Mouse (Mus musculus): Measurements from ENCODE around the gene AI661453. TPM values are rescaled to one million over a fixed set of nuclear protein-coding genes. Genes with fewer than 3 reads are reported as not detected.

AI661453 gene
- polyA plus RNA-seq, 1 experiment from 2014 or later, result 0.23 TPM

DNA sequence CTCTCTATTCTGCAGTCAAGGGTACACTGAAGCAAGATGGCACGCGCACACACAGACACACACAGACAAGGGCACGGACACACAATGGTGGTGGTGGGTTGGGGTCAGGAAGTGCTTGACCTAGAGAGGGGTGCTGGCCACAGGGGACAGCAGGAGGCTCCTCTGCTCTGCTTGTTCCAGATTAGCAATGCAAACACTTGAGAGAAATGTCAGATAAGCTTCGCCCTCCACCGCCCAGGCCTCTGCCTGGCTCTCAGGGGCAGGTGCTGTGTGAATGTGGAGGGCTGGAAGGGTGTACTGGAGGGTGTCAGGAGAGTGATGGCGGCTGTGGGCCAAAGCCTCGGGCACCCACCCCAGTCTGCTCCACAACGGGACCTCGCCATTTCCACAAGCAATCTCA is 9.6 kb downstream of the AI661453 start:
- H3K27me3 ChIP-seq (ENCODE audit: low read depth, poor library complexity, severe bottlenecking), result 0 out of 2 replicates have a peak, but pooled peaks cover 5% of the 10 kb centered on the region
- H3K27ac ChIP-seq, result no peak overlapping the region
- H3K9me3 ChIP-seq (replicated peaks), result no peaks in the 10 kb centered on the region
- H3K4me3 ChIP-seq, result no peak overlapping the region
- H3K4me1 ChIP-seq, result peaks cover 45% of the 10 kb centered on the region
- no peak for DNase-seq (ENCODE audit: low spot score)
- WGBS, result 81% methylated on average over 9 of the region's 9 CpGs
- no peaks in the 10 kb centered on the region for H3K36me3 ChIP-seq

DNA sequence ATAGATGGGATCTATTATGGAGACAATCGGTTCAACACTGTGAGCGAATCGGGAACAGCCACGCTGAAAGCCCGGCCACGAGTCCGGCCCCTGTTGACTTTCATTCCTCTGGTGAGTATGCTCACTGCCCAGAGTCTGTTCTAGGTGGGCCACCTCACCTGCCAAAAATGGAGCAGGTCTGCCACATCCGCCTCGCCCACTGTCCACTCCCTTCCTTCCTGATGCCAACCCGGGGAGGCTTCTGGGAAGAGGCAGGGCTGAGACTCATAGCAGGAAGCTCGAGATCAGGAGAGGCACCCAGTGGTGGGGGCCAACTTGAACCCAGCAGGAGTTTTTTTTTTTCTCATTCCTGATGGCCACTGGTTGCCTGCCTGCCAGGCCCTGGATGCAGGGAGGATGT is 10.1 kb downstream of the AI661453 start:
- DNase-seq (ENCODE audit: low spot score), result no peak
- Histone ChIP-seq H3K36me3 (no peaks in the 10 kb centered on the region), H3K4me1 (peaks cover 45% of the 10 kb centered on the region), H3K27me3 (ENCODE audit: low read depth, poor library complexity, severe bottlenecking) (0 out of 2 replicates have a peak, but pooled peaks cover 2% of the 10 kb centered on the region), H3K4me3 (no peak overlapping the region), H3K9me3 (replicated peaks) (no peaks in the 10 kb centered on the region), H3K27ac (no peak overlapping the region)
- 94% methylated on average over 11 of the region's 11 CpGs for WGBS

DNA sequence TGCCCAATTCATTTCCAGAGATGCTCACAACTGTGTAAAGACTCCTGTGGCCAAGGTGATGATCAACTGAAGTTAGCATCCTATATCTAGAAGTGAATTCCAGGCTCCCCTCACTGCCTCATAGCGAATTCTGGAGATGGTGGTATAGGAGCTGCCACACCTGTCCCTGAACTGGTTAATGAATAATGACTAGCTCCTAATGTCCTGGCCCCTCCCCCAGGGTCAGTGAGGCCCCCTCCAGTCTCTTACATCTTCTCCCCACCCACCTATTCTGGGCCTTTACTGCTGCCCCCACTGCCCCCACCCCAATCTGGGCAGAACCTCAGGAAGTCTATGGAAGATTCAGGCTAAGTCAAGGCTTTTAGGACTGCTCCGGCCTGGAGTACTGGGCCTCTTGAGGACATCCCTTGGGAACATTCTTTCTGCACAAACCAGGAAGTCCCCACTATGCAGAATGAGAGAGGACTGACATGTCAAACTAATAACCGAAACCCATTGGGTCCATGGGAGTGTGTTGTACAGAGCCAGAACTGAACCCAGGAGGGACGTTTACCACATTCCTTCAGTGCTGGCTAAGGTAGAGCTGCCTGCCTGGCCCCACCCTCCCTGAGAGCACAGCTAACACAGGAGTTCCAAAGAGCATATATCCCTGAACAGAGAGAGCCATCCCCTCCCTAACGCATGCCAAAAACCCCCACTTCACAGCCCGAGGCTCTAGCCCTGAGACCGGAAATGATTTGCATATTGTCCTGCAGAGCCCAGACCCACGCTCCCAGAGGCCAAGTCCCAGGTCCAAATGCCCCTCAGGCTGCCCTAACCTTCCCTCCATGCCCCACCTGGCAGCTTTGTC is 12.3 kb downstream of the AI661453 start:
- Histone ChIP-seq H3K4me1 (peaks cover 45% of the 10 kb centered on the region), H3K4me3 (no peak overlapping the region), H3K36me3 (no peaks in the 10 kb centered on the region), H3K27me3 (ENCODE audit: low read depth, poor library complexity, severe bottlenecking) (peaks cover 3% of the 10 kb centered on the region; the same call in 1 of the 2 replicates), H3K9me3 (replicated peaks) (no peaks in the 10 kb centered on the region), H3K27ac (peak overlapping the region; percentile 50; the same call in 1 of the 2 replicates)
- DNase-seq (ENCODE audit: low spot score), result no peak
- WGBS, result 33% methylated on average over 8 of the region's 8 CpGs

DNA sequence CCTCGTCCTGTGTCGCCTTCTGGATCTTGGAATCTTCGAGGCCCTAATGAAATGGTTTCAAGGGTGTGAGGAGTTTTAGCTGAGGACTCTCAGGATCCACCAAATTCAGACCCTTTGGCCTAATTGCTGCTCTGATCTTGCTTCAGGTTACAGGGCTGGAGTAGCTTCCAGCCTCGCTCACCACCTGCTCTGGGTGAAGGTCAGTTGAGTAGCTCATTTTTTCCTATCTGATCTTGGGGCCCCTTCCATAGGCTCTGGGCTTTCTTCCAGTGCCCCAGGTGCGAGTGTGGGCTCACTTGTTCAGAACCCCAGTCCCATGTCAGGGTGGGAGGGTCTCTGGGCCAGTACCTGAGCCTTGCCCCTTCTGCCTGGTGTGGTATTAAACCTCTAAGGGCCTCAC is 13.0 kb downstream of the AI661453 start:
- H3K4me1 ChIP-seq, result peaks cover 40% of the 10 kb centered on the region
- H3K27ac ChIP-seq, result peak overlapping the region; percentile 50
- 53% methylated on average over 5 of the region's 5 CpGs for WGBS
- H3K36me3 ChIP-seq, result no peaks in the 10 kb centered on the region
- H3K27me3 ChIP-seq (ENCODE audit: low read depth, poor library complexity, severe bottlenecking), result peaks cover 3% of the 10 kb centered on the region; the same call in 1 of the 2 replicates
- H3K4me3 ChIP-seq, result no peak overlapping the region
- no peaks in the 10 kb centered on the region for H3K9me3 ChIP-seq (replicated peaks)
- DNase-seq (ENCODE audit: low spot score), result no peak

DNA sequence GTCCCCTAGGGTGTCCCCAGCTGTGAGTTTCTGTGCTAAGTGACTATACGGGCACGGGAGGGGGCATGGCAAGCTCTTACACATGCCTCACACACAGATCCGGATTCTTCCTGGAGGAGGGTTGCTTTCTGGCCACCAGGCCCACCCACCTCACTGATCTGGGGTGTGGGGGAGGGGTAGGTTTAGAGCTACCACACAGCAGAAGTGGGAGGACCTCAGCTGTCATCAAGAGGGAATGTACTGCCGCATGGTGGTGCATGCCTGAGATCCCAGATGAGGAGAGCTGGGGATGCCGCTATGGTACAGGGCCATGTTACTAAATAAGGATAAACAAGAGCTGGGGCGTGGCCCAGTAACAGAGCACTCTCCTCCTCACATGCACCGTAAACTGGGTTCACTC is 13.8 kb downstream of the AI661453 start:
- Histone ChIP-seq H3K27ac (peak overlapping the region; percentile 50), H3K36me3 (no peaks in the 10 kb centered on the region), H3K4me1 (peaks cover 46% of the 10 kb centered on the region), H3K9me3 (replicated peaks) (no peaks in the 10 kb centered on the region), H3K27me3 (ENCODE audit: low read depth, poor library complexity, severe bottlenecking) (peaks cover 3% of the 10 kb centered on the region; the same call in 1 of the 2 replicates), H3K4me3 (no peak overlapping the region)
- 29% methylated on average over 7 of the region's 7 CpGs for WGBS
- DNase-seq (ENCODE audit: low spot score), result no peak

DNA sequence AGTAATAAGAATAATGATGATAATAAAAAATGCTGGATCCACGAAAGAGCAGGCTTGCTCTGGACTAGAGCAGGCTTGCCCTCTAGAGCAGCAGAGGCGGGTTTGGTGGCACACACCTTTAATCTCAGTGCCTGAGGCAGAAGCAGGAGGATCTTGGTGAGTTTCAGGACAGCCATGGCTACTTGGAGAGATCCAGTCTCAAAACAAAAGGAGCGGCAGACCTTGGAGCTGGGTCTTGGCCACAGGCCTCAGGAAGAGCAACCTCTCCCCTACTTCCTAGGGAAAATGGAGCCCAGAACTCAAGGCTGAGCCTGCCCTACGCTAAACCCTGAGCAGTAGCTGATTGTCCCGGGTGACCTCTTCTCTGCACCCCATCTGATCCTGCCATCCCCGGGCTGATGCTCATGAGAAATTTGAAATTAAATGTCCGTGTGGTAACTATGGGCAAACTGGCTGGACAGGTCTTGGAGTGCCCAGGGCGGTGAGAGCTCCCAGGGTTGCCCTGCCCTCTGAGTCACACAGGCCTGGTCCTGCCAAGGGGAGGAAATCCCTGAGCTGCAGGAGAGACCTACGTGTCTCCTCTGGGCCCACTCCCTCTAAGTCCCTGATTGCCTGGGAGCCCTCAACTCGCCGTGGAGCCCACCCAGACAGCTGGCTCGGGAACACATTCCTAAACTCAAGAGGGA is 14.6 kb downstream of the AI661453 start:
- Histone ChIP-seq H3K27me3 (ENCODE audit: low read depth, poor library complexity, severe bottlenecking) (peaks cover 3% of the 10 kb centered on the region; the same call in 1 of the 2 replicates), H3K36me3 (no peaks in the 10 kb centered on the region), H3K9me3 (replicated peaks) (no peaks in the 10 kb centered on the region), H3K4me1 (peaks cover 50% of the 10 kb centered on the region), H3K4me3 (no peak overlapping the region), H3K27ac (peak overlapping the region; percentile 9; the same call in 1 of the 2 replicates)
- 76% methylated on average over 12 of the region's 12 CpGs for WGBS
- no peak for DNase-seq (ENCODE audit: low spot score)

DNA sequence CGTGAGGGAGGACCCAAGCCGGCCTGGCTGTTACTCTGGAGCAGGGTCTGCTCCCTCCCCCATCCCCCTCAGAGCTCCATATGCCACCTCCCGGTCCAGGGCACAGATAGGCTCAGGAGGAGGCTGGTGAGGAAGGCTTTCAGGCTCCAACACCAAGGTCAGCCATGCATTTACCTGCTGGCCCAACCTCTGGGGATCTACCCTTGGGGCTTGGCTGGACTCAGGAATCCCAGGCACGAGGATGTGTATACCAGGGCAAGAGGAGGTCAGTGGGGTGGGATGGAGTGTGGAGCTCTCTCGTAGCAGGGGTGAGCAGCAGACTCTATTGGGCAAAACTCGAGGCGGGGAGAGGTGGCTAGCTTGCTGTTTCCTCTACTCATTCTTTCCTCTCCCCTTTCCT is 16.5 kb downstream of the AI661453 start:
- DNase-seq (ENCODE audit: low spot score), result no peak
- 0 out of 2 replicates have a peak overlapping the region, but pooled peaks have one; percentile 9 for H3K27ac ChIP-seq
- WGBS, result 52% methylated on average over 7 of the region's 7 CpGs
- H3K9me3 ChIP-seq (replicated peaks), result no peaks in the 10 kb centered on the region
- no peaks in the 10 kb centered on the region for H3K36me3 ChIP-seq
- H3K4me3 ChIP-seq, result no peak overlapping the region
- peaks cover 3% of the 10 kb centered on the region; the same call in 1 of the 2 replicates for H3K27me3 ChIP-seq (ENCODE audit: low read depth, poor library complexity, severe bottlenecking)
- H3K4me1 ChIP-seq, result peaks cover 50% of the 10 kb centered on the region

DNA sequence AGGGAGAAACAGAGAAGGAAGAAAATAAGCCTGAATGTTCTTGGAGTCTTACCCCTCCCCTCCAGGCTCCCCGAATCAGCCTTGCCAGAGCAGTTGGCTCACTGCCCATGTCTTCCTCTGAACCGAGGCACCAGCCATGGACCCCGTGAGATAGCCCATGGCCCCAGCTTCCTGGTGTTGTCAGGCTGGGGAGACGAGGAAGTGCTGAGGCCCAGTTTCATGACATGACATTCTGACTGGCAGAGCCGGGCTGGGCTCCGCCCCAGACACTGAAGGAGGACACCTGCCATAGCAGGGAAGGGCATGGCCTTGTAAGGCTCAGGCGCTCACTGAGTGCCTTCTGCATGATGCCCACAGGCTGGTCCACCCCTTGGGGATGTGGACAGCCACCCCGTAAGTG is 18.3 kb downstream of the AI661453 start:
- no peak for DNase-seq (ENCODE audit: low spot score)
- Histone ChIP-seq H3K36me3 (no peaks in the 10 kb centered on the region), H3K4me1 (peaks cover 36% of the 10 kb centered on the region), H3K4me3 (no peak overlapping the region), H3K9me3 (replicated peaks) (no peaks in the 10 kb centered on the region), H3K27me3 (ENCODE audit: low read depth, poor library complexity, severe bottlenecking) (peaks cover 3% of the 10 kb centered on the region; the same call in 1 of the 2 replicates), H3K27ac (no peak overlapping the region)
- WGBS, result 81% methylated on average over 8 of the region's 8 CpGs

DNA sequence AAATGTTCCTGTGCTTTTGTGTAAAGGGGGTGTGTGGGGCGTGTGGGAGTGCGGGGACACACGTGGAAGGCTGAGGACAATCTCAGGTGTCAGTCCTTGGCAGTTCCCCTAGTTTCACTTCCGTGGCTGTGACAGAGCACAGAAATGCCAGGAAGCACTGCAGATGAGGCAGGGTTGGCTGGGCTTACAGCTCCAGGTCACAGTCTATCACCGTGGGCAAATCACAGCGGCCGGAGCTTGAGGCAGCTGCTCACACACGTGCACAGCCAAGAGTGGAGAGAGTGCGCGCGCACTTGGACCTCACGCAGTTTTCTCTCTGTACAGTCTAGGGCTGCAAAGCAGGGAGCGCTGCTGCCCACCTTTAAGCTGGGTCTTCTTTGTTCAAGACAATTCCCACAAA is 21.9 kb downstream of the AI661453 start:
- no peaks in the 10 kb centered on the region for H3K9me3 ChIP-seq (replicated peaks)
- DNase-seq (ENCODE audit: low spot score), result no peak
- 89% methylated on average over 13 of the region's 13 CpGs for WGBS
- peaks cover 35% of the 10 kb centered on the region for H3K27me3 ChIP-seq (ENCODE audit: low read depth, poor library complexity, severe bottlenecking)
- H3K4me1 ChIP-seq, result peaks cover 14% of the 10 kb centered on the region; the same call in 1 of the 2 replicates
- no peaks in the 10 kb centered on the region for H3K36me3 ChIP-seq
- H3K4me3 ChIP-seq, result no peak overlapping the region
- H3K27ac ChIP-seq, result no peak overlapping the region

DNA sequence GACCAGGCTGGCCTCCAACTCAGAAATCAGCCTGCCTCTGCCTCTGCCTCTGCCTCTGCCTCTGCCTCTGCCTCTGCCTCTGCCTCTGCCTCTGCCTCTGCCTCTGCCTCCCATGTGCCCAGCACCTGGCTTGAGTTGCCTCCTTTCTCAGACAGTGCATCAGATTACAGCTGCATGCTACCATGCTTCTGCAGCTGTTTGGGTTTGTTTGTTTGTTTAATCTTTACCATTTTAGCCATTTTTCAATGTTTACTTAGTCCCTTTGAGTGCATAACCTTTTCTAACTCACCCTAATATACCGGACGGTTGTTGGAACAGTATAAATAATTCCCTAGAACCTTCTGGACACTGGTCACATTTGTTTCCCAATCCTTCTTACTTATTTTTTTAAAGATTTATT is 22.5 kb downstream of the AI661453 start:
- no peak for DNase-seq (ENCODE audit: low spot score)
- no peak overlapping the region for H3K27ac ChIP-seq
- WGBS, result 96% methylated on average over 2 of the region's 2 CpGs
- H3K9me3 ChIP-seq (replicated peaks), result no peaks in the 10 kb centered on the region
- H3K27me3 ChIP-seq (ENCODE audit: low read depth, poor library complexity, severe bottlenecking), result peaks cover 42% of the 10 kb centered on the region
- no peaks in the 10 kb centered on the region for H3K36me3 ChIP-seq
- H3K4me3 ChIP-seq, result no peak overlapping the region
- peaks cover 15% of the 10 kb centered on the region; the same call in 1 of the 2 replicates for H3K4me1 ChIP-seq

DNA sequence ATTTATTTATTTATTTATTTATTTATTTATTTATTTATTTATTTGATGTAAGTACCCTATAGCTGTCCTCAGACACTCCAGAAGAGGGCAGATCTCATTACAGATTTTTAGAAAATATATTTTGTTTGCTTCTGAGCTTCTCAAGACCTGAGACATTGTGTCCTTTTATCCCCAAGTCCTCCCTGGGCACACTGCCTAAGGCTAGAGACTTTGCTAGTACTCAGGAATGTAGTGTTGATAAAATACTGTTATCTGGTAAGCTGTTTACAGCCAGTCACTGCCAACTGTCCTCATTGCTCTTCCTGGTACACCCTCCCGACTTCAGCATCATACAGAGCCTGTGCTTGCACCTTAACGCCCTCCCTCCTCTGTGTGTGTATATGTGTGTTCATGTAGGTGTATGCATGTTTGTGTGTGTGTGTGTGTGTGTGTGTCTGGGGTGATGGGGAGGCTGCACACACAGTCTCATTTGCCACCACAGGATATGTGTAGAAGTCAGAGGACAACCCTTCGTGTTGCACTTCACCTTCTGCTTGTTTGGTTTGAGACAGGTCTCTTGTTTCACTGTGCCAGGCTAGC is 23.0 kb downstream of the AI661453 start:
- WGBS, result 78% methylated on average over 3 of the region's 3 CpGs
- H3K27me3 ChIP-seq (ENCODE audit: low read depth, poor library complexity, severe bottlenecking), result peaks cover 47% of the 10 kb centered on the region
- H3K9me3 ChIP-seq (replicated peaks), result no peaks in the 10 kb centered on the region
- no peaks in the 10 kb centered on the region for H3K36me3 ChIP-seq
- no peak overlapping the region for H3K4me3 ChIP-seq
- no peak overlapping the region for H3K27ac ChIP-seq
- no peak for DNase-seq (ENCODE audit: low spot score)
- peaks cover 20% of the 10 kb centered on the region for H3K4me1 ChIP-seq

DNA sequence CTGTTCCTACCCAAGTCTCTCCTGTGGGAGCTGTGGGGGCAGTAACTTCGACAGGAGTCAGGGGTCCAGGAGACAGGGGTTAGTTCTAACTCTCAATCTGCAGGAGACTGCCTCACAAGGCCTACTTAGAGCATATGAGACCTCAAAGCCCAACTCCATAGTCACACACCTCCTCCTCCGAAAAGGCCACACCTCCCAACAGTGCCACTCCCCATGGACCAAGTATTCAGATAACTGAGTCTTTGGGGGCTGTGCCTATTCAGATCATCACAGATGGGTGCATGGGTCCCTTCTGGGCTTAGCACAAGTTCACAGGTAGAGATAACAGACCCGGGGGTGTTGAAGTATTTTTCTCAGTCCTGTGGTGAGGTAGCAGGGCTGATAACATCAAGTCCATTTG is 25.3 kb downstream of the AI661453 start:
- WGBS, result 72% methylated on average over 3 of the region's 3 CpGs
- no peaks in the 10 kb centered on the region for H3K36me3 ChIP-seq
- H3K9me3 ChIP-seq (replicated peaks), result no peaks in the 10 kb centered on the region
- no peak overlapping the region for H3K27ac ChIP-seq
- H3K27me3 ChIP-seq (ENCODE audit: low read depth, poor library complexity, severe bottlenecking), result peaks cover 69% of the 10 kb centered on the region
- DNase-seq (ENCODE audit: low spot score), result no peak
- no peak overlapping the region for H3K4me3 ChIP-seq
- H3K4me1 ChIP-seq, result peaks cover 30% of the 10 kb centered on the region

DNA sequence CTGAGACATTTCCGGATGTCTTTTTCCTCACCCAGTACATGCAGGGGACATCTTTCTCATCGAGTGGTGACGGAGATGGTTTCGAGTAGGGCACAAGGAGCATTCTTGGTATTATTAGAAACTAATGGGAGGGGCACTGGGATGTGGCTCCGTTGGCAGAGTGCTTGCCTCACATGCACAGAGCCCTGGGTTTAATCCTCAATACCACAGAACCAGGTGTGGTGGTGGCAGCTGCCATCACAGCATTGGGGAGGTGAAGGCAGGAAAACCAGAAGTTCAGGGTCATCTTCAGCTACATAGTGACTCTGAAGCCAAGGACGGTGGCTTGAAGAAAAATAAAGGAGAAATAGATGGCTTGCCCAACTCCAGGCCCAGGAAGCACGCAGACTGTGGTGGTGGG is 25.8 kb downstream of the AI661453 start:
- 84% methylated on average over 7 of the region's 7 CpGs for WGBS
- Histone ChIP-seq H3K27me3 (ENCODE audit: low read depth, poor library complexity, severe bottlenecking) (peaks cover 74% of the 10 kb centered on the region), H3K9me3 (replicated peaks) (no peaks in the 10 kb centered on the region), H3K4me1 (peaks cover 30% of the 10 kb centered on the region), H3K4me3 (no peak overlapping the region), H3K36me3 (no peaks in the 10 kb centered on the region), H3K27ac (no peak overlapping the region)
- DNase-seq (ENCODE audit: low spot score), result no peak

Data from limb, embryonic 10.5 days (tissue).